Mouse (Mus musculus) lung, embryonic 15.5 days (tissue): ENCODE results near the gene Acod1. TPM values are rescaled to one million over a fixed set of nuclear protein-coding genes. Genes with fewer than 3 reads are reported as not detected.

ENCODE experiments used
- polyA plus RNA-seq: library from polyadenylated mRNA; unstranded; fragments of >200 nt; fragmentation: Nextera tagmentation; extraction: Ambion mirVana; gene quantifications from 2 replicates; pipeline ENCODE4 v1.2.1, GENCODE M21; 2015

Acod1 gene
- polyA plus RNA-seq, 1 experiment from 2014 or later: not detected

Other genes with a start within 250 kb of the Acod1 start
- 5.7 and 6.9 TPM in 2 replicates for gene Kctd12, start 64.3 kb upstream of the Acod1 start, polyA plus RNA-seq
- 30.8 and 31.5 TPM in 2 replicates for gene Cln5, start 23.2 kb downstream of the Acod1 start, polyA plus RNA-seq
- gene Fbxl3, start 52.6 kb downstream of the Acod1 start, polyA plus RNA-seq: 25.3 and 26.1 TPM in 2 replicates